Mouse (Mus musculus) G1E (cell line): Measurements from ENCODE around the gene Riok2. TPM values are rescaled to one million over a fixed set of nuclear protein-coding genes. Genes with fewer than 3 reads are reported as not detected.

Experiments used
- ATAC-seq: 2 replicates; pipeline ENCODE4 v1.8.0; 2016; ENCODE audit warnings: mild to moderate bottlenecking; ENCODE audit not compliant: insufficient number of reproducible peaks, poor library complexity, low FRiP score, severe bottlenecking; ENCODE audit errors: extremely low read depth
- DNase-seq: peaks from one replicate; pipeline ENCODE4 v3.0.0; 2012; ENCODE audit warnings: low spot score
- H3K27me3 ChIP-seq: 2 replicates; pipeline ENCODE4 v1.6.1; 2012; ENCODE audit warnings: mild to moderate bottlenecking, low read length, inconsistent platforms; ENCODE audit not compliant: insufficient read depth
- H3K36me3 ChIP-seq: replicated peaks from 2 replicates; pipeline ENCODE3; 2012; ENCODE audit warnings: mild to moderate bottlenecking, inconsistent platforms
- H3K4me1 ChIP-seq: 2 replicates; pipeline ENCODE4 v1.6.1; 2012; ENCODE audit warnings: low read depth, low read length, inconsistent platforms, mixed read lengths; ENCODE audit not compliant: insufficient read depth
- H3K4me3 ChIP-seq: 2 replicates; pipeline ENCODE4 v1.5.1; 2012; ENCODE audit warnings: low read depth, mild to moderate bottlenecking, inconsistent platforms, low read length, moderate library complexity, mixed read lengths
- H3K9me3 ChIP-seq: replicated peaks from 2 replicates; pipeline ENCODE4 v1.6.1; 2012; ENCODE audit warnings: inconsistent platforms
- CTCF ChIP-seq: IDR thresholded peaks from 2 replicates; pipeline ENCODE4 v1.5.1; 2012; ENCODE audit warnings: low read depth, low read length, inconsistent platforms, mixed read lengths
- GATA1 ChIP-seq: IDR thresholded peaks from 2 replicates; pipeline ENCODE4 v1.6.1; 2012; ENCODE audit warnings: borderline replicate concordance, low read length, inconsistent platforms, mixed read lengths
- GATA2 ChIP-seq: IDR thresholded peaks from 2 replicates; pipeline ENCODE4 v1.6.1; 2012; ENCODE audit warnings: low read depth, low read length, inconsistent platforms, borderline replicate concordance
- POLR2AphosphoS5 ChIP-seq: IDR thresholded peaks from 2 replicates; pipeline ENCODE4 v1.6.1; 2012; ENCODE audit warnings: low read depth, low read length, inconsistent platforms; ENCODE audit not compliant: insufficient replicate concordance
- TAL1 ChIP-seq: conservative IDR thresholded peaks from 2 replicates; pipeline ENCODE4 v1.6.1; 2012; ENCODE audit warnings: low read depth, low read length, inconsistent platforms, mixed read lengths
- polyA plus RNA-seq: library from polyadenylated mRNA; stranded (reverse); fragments of >175 nt; gene quantifications from 2 replicates; pipeline ENCODE4 v1.2.3, GENCODE M21; 2012
- total RNA-seq, 2 experiments: library from RNA; stranded (forward) in 1 of 2; stranded (reverse) in 1 of 2; fragments of 200-1000 nt in 1 of 2; fragments of >200 nt in 1 of 2; fragmentation: Nextera tagmentation in 1 of 2; gene quantifications; 2 replicates each; pipeline ENCODE4 v1.2.3; 2014 to 2017

The Riok2 gene
- total and polyA plus RNA-seq, 3 experiments, result 3.5 to 81.3 (median 57.7) TPM

DNA sequence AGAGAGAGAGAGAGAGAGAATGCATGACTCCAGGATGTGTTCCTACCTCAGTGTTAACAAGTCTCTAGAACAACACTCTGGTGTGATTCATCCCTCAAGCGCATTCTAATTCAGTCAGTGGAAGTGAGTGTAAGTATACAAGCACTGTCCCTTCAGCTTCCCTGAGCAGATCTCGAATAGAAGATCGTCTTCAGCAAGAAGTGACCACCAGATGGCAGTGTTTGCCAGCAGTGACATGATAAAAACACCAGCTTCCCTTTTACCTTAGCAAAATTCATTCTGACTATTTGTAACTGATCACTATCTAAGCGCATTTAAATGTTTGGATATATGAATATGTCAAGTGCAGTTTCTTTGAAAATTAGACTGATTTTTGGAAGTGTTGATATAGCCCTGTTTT, 20.2 kb downstream of the Riok2 start:
- Histone ChIP-seq H3K4me1 (peaks cover 20% of the 10 kb centered on the region), H3K27me3 (no peaks in the 10 kb centered on the region), H3K36me3 (peaks cover 47% of the 10 kb centered on the region), H3K9me3 (no peaks in the 10 kb centered on the region), H3K4me3 (no peak overlapping the region)
- TF ChIP-seq GATA1, result no peak
- TF ChIP-seq CTCF, result peak; percentile 46
- DNase-seq (no peak), ATAC-seq (0 out of 2 replicates have a peak, but pooled peaks have one; percentile 16)

DNA sequence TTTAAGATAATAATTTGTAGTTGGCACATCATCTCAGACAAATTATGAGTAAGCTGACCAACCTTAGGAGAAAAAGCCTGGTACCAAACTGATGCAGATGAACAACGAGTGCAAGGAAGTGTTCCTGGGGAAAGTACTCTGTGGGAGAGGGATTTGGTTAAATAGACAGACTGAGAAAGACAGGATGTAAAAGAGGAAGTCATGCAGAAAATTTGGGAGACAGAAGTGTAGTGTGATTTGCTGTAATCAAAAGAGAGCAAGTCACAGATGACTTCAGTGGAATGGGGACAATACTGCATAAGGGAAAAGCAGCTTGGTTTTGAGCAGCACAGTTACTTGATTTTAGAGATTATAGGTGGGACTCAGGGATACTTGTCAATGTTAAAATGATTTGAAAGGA, 22.8 kb downstream of the Riok2 start:
- no peaks in the 10 kb centered on the region for H3K9me3 ChIP-seq
- no peak overlapping the region for H3K4me3 ChIP-seq
- H3K36me3 ChIP-seq, result peaks cover 32% of the 10 kb centered on the region
- ATAC-seq (no peak), DNase-seq (no peak)
- H3K27me3 ChIP-seq, result no peaks in the 10 kb centered on the region
- H3K4me1 ChIP-seq, result peaks cover 12% of the 10 kb centered on the region
- TF ChIP-seq GATA2 (no peak), CTCF (no peak)

DNA sequence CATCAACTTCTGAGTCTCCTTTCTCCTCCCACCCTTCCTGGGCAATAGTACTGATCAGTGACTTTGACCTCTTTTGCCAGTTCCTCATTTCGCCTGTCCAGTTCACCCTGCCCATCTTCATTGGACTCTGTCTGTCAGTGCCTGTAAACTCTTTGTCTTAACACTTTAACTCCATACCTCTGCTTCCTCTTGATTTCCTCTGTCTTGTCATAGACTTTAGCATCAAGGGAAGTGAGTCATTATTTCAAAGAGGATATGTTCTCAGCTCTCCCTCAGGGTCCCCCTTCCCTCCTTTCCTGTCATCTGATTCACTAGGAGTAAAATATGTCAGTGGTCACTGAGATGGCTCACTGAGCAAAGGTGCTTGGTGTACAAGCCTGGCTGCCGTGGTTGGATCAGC, 24.6 kb downstream of the Riok2 start:
- H3K4me3 ChIP-seq, result no peak overlapping the region
- H3K9me3 ChIP-seq, result no peaks in the 10 kb centered on the region
- H3K27me3 ChIP-seq, result peaks cover 7% of the 10 kb centered on the region
- H3K36me3 ChIP-seq, result peaks cover 22% of the 10 kb centered on the region
- DNase-seq (no peak), ATAC-seq (peak; percentile 30; the same call in 1 of the 2 replicates)
- peaks cover 2% of the 10 kb centered on the region; the same call in 1 of the 2 replicates for H3K4me1 ChIP-seq
- TF ChIP-seq POLR2AphosphoS5 (no peak), GATA2 (no peak), GATA1 (no peak), CTCF (no peak), TAL1 (no peak)

DNA sequence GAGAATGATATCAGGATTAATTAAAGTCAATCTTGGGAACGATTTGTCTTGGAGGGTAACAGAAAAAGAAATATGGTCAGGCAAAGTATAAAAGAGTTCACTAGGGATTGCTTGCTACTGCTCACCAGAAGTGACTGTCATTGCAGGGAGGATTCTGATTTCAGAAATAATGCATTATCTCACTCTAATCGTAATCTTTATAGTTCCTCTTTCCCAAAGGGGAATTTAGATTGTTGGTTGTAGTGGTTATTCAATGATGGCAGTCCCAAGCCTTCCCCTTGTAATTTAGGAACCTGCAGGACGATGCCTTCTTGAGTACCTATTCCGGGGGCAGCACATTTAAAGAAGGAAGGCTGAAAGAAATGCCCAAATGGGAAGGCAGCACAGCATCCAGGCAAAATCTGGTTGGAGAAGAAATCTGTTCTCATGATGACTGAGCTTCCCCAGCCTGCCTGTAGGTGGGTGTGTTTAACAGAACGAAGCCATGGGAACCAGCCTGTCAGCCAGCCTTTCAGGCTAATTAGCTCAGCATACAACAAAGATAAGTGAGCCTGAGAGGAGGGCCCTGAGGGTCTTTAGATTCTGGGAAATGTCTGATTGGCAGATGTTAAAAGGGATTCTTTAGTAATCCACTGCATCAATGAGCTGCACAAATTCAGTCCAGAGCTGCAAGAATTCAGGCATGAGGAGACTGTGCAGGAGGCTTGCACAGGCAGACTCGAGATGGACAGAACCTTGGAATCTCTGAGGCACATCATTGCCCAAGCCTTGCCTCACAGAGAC, 28.3 kb downstream of the Riok2 start, which contains the start of gene Lix1:
Lix1 (plus strand) TSS at position 451 of the 783 bp plus-strand sequence.
- Histone ChIP-seq H3K27me3 (peaks cover 16% of the 10 kb centered on the region), H3K9me3 (no peaks in the 10 kb centered on the region), H3K4me1 (peaks cover 2% of the 10 kb centered on the region; the same call in 1 of the 2 replicates), H3K36me3 (no peaks in the 10 kb centered on the region), H3K4me3 (no peak within 1 kb of the TSS)
- no peak for ATAC-seq
- TF ChIP-seq CTCF, result no peak
- TF ChIP-seq GATA2, result no peak
- TF ChIP-seq TAL1, result no peak
- TF ChIP-seq POLR2AphosphoS5, result no peak
- no peak for TF ChIP-seq GATA1
- no peak for DNase-seq

DNA sequence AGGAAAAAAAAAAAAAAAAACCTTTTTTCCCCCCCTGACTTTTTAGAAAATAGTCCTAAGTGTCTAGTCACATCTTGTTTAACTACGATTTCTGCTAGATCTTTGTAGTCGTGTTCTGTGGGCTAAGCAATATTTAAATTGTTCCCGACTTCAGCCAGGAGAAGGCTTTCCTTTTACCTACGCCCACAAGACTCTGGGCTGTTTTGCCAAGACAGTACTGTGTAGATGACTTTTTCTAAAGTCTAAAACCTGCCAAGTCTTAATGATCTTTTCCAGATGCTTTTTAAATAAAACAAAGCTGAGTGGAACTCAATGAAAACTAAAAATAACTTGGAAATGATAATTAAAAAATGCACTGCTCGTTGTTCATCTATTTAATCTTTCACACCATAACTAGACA, 28.9 kb downstream of the Riok2 start:
- TF ChIP-seq GATA1, result no peak
- no peak for TF ChIP-seq GATA2
- TF ChIP-seq TAL1, result no peak
- TF ChIP-seq POLR2AphosphoS5, result no peak
- no peak for TF ChIP-seq CTCF
- H3K36me3 ChIP-seq, result no peaks in the 10 kb centered on the region
- H3K4me1 ChIP-seq, result peaks cover 2% of the 10 kb centered on the region; the same call in 1 of the 2 replicates
- DNase-seq (no peak), ATAC-seq (no peak)
- no peak overlapping the region for H3K4me3 ChIP-seq
- peaks cover 16% of the 10 kb centered on the region for H3K27me3 ChIP-seq
- H3K9me3 ChIP-seq, result no peaks in the 10 kb centered on the region

DNA sequence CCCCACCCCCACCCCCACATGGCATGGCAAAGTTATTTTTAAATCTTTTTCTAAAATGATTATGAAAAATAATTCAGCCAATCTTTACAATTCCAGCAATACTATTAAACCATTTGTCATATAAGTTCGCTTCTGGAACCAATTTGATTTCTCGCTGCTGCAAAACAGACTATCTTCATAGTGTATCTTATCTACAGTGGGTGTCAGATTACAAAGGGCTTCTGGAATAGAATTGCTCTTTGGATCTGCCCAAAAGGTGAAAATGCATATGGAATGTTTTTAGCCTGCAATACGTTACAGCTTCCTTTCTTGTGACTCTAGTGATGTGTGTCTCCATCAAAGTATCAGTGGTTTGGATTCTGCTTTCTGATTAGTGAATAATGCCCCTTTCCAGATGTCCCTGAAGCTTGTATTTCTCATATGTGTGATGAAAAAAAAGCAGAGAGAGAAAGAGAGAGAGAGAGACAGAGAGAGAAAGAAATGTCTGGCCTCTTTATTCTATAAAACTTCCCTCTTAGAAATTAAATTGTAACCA, 29.5 kb downstream of the Riok2 start:
- H3K4me1 ChIP-seq, result peaks cover 2% of the 10 kb centered on the region; the same call in 1 of the 2 replicates
- DNase-seq (no peak), ATAC-seq (no peak)
- H3K27me3 ChIP-seq, result peaks cover 16% of the 10 kb centered on the region
- no peak overlapping the region for H3K4me3 ChIP-seq
- no peaks in the 10 kb centered on the region for H3K36me3 ChIP-seq
- H3K9me3 ChIP-seq, result no peaks in the 10 kb centered on the region
- no peak for TF ChIP-seq CTCF
- TF ChIP-seq GATA1, result no peak
- TF ChIP-seq GATA2, result no peak
- TF ChIP-seq TAL1, result no peak
- no peak for TF ChIP-seq POLR2AphosphoS5
